Mouse (Mus musculus): ENCODE measurements around the gene Rnf144a.

The Rnf144a gene

GRCm38 (mm10) chr12:26311548-26311947 lies 103.5 kb downstream of the Rnf144a start:
- DNase-seq, result peak; percentile 76

DNA sequence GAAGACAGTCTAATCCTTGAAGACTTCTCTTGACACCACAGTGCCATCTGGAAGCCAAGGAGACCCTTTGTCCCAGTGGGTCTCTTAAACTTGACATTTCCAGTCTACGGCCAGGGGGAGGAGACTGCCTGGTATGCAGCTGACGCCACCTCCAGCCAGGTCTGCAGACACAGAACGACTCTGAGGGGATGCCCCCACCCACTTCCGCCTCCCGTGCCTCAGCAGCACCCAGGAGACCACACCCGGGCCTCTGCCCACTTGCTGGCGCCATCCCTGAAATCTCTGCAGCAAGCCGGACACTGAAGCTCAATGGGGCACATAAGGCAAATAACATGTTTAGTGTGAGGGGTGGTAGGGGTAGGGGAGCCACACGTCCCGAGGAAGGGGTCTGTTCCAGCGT lies 104.8 kb downstream of the Rnf144a start:
- no peak for DNase-seq

- DNase-seq, result no peak
Observed at GRCm38 (mm10) chr12:26302886-26303285, 112.2 kb downstream of the Rnf144a start.

- DNase-seq, result peak; percentile 75
Observed at GRCm38 (mm10) chr12:26299515-26300090, 115.5 kb downstream of the Rnf144a start.

GRCm38 (mm10) chr12:26295995-26296394 lies 119.1 kb downstream of the Rnf144a start:
- peak; percentile 42 for DNase-seq

DNA sequence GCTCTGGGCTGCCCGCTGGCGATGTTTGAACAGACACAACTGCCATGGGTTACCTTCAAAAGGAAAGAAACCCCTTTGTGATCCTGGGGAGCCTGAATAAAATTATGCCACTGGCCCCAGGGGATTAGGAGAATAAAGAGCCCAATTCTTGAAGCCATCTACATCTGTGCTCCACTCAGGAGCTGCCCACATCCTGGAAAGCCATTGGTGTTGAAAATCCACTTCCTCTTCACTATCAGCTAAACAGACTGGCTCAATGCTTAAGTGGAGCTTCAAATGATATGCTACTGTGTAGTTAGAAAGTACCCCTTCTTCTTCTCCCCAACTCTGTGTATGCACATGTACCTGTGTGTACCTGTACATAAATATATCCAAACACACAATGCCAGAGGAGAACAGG lies 125.9 kb downstream of the Rnf144a start:
- no peak for DNase-seq

DNA sequence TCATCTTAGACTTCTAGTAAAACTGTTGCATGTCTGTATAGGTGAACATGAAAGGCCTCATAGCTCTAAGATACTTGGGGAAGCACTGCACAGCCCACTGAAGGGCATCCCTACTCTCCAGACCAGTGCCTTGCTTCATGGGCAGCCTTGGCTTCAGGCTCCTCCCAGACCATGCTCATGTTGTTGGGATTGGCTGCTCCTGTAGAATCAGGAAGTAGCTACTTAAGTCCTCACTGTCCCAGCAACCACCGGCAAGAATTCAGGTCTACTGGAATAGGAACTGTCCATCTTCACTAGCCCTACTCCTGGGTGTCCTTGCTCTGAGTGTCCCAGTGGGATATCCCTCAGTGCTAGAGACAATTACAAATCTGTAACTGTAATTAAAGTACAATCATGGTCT lies 126.7 kb downstream of the Rnf144a start:
- no peak for DNase-seq

DNA sequence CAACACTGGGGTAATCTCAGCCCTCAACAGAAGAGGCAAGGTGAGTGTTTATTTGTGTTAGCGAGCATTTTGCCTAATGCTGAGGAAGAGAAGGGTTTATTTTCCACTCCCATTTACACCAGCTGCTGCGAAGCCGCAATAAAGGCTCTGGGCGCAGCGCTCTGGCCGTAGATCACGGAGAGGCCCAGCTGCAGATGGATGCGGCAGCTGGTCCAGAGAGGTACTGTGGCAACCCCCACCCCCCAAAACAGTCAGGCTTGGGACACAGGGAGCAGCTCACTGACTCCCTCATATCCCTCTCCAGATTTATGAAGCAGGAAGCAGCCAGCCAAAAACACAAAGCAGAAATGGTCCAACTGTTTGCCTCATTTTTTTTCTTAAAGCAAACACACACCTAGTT lies 129.1 kb downstream of the Rnf144a start:
- DNase-seq, result no peak

DNA sequence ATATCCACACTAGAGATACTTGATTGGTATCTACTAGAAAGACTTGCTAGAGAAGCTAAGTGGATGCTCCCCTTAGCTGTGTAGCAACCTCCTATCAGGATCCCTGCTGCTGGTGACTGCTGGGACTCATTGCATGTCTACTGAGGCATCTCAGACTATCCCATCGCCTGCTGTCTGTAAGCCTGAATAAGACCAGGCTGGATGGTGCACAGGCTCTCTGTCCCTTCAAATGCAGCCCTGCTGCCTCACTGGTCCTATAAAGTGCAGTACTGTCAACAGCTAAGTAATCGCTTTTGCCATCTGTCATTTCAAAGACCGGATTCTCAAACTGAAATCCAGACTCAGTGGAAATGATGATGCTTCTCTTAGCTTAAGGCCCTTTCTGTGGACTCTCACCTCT lies 129.6 kb downstream of the Rnf144a start:
- no peak for DNase-seq

DNA sequence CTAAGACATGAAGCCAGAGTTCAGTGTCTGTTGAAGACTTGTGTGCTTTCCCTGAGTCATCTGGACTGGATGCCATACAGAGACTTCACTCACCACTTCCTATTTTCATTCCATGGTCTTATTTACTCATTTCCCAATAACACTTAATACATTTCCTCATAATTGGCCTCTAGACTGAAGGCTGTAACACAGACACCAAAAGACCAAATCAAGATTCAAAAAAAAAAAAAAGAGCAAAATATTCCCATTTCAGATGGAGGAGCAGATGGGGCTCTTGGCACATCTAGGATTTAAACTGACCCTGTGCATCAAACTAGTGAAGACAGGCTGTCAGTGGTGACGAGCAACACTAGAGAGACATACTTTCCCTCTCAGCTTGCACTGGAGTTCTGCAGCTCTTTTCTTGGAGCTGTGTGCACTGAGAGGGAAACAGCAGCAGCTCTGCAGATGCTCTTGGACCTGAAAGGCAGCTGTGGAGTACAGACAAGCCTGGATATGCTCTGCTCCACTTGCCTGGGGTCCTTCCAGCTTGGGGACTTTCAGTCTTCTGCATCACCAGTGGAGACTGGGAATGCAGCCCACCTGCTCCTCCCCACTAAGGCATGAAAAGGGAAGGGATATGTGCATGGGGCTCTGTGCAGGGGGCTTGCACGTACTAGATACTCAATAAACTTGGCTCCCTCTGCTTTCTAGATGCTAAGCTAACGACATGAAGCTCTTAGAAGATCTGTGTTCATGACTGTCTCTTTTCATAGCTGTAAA lies 134.2 kb downstream of the Rnf144a start:
- DNase-seq, result no peak

DNA sequence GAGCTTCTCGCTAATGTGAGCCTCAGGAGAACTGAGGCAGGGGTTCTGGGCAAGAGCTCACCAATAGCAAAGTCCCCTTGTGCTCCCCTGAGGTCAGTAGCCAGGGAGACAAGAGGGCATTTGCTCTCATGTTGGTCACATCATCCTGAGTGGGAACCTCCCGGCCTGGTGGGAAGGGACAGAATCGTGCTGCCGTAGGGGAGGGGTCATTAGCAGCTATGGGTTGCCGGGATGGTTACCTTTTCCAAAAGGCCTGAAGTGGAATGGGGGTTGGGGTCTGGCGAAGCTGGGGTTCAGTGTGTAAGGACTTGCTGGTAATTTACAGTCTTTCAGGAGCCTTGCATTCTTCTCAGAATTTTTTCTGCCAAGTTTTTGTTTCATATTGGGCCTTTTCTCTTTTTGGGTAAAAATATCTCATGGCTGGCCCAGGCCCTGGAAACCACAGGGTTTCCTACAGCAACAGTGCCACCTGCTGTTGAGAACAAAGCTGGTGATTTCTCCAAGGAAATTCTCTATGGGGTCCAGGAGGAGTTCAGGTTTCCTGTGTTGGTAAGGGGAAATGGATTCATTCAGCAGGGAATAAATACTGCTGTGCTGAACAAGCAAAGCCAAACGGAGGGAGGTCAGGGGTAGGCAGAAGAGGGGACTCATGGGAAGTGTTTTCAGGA lies 137.9 kb downstream of the Rnf144a start:
- peak; percentile 74 for DNase-seq

DNA sequence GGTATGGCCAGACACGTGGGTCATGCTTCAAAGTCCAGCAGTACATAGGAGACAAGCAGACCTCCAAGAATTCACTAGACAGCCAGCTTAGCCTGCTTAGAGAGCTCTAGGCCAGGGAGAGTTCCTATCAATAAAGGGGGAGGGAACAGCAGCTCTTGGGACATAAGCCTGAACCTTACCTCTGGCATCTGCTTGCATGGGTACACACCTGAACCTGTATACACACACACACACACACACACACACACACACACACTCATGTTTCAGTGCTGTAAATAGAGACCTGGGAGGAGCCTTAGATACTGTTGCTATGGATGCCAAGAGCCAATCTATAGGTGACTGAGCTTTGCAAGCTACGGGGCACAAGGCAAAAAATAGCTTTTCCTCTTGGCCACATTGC lies 138.5 kb downstream of the Rnf144a start:
- no peak for DNase-seq
